Mouse (Mus musculus) thymus, postnatal 36 days (tissue): ENCODE measurements around the gene Fam163a.
"Not testable (repeated sequence)": the region's sequence is repeated elsewhere in the genome, so short reads cannot be mapped to it uniquely, and the experiment has no call there.

Experiments used
- DNase-seq, 2 experiments: peaks; one replicate each; pipeline ENCODE4 v3.0.0; 2022; ENCODE audit warnings: mixed read lengths in 2 of 2

Gene Fam163a

GRCm38 (mm10) chr1:156204656-156205131 is at the start of gene Fam163a:
Gene Fam163a (minus strand): TSS chr1:156205026.
- DNase-seq, result peak; percentile 7 to 16

- not testable (repeated sequence) for DNase-seq
Measured at GRCm38 (mm10) chr1:156251096-156251495, 46.3 kb upstream of the Fam163a start.

- DNase-seq, result no peak
Measured at GRCm38 (mm10) chr1:156247893-156248292, 43.1 kb upstream of the Fam163a start.

GRCm38 (mm10) chr1:156241713-156242348 is 37.0 kb upstream of the Fam163a start:
- DNase-seq, result peak; percentile 60 to 62

GRCm38 (mm10) chr1:156241035-156241434 is 36.2 kb upstream of the Fam163a start:
- peak; percentile 59 to 60 for DNase-seq

- no peak for DNase-seq
Measured at GRCm38 (mm10) chr1:156231122-156231521, 26.3 kb upstream of the Fam163a start.

GRCm38 (mm10) chr1:156230339-156231089 is 25.7 kb upstream of the Fam163a start:
- DNase-seq, result no peak

- peak; percentile 71 to 75 for DNase-seq
Measured at GRCm38 (mm10) chr1:156229448-156229847, 24.6 kb upstream of the Fam163a start.

GRCm38 (mm10) chr1:156228728-156229127 is 23.9 kb upstream of the Fam163a start:
- no peak for DNase-seq

GRCm38 (mm10) chr1:156226903-156227302 is 22.1 kb upstream of the Fam163a start:
- no peak for DNase-seq

GRCm38 (mm10) chr1:156222205-156223000 is 17.6 kb upstream of the Fam163a start:
- DNase-seq, result no peak

- DNase-seq, result no peak
Measured at GRCm38 (mm10) chr1:156221327-156221726, 16.5 kb upstream of the Fam163a start.

- no peak for DNase-seq
Measured at GRCm38 (mm10) chr1:156218573-156218972, 13.7 kb upstream of the Fam163a start.

- no peak for DNase-seq
Measured at GRCm38 (mm10) chr1:156217941-156218340, 13.1 kb upstream of the Fam163a start.

- peak; percentile 34 to 58 for DNase-seq
Measured at GRCm38 (mm10) chr1:156217393-156217792, 12.6 kb upstream of the Fam163a start.

GRCm38 (mm10) chr1:156216249-156216648 is 11.4 kb upstream of the Fam163a start:
- DNase-seq, result no peak

- no peak for DNase-seq
Measured at GRCm38 (mm10) chr1:156214651-156215050, 9.8 kb upstream of the Fam163a start.

- no peak for DNase-seq
Measured at GRCm38 (mm10) chr1:156212923-156213322, 8.1 kb upstream of the Fam163a start.

- no peak for DNase-seq
Measured at GRCm38 (mm10) chr1:156211809-156212317, 7.0 kb upstream of the Fam163a start.

GRCm38 (mm10) chr1:156205164-156205563 is 338 bp upstream of the Fam163a start:
- DNase-seq, result no peak

- no peak for DNase-seq
Measured at GRCm38 (mm10) chr1:156203961-156204655, 718 bp downstream of the Fam163a start.

GRCm38 (mm10) chr1:156202661-156203060 is 2.2 kb downstream of the Fam163a start:
- no peak for DNase-seq
